Mouse (Mus musculus) heart, postnatal 0 days (tissue): ENCODE measurements around the gene Cep104. TPM values are rescaled to one million over a fixed set of nuclear protein-coding genes. Genes with fewer than 3 reads are reported as not detected.

Experiments
- ATAC-seq: fragments of 200-750 bp; cut with Nextera tagmentation; 2 replicates; pipeline ENCODE4 v1.8.0; 2017; ENCODE audit warnings: low read depth, moderate number of reproducible peaks, moderate library complexity; ENCODE audit not compliant: insufficient read depth
- DNase-seq: peaks from one replicate; pipeline ENCODE4 v3.0.0-alpha.2; 2016; ENCODE audit warnings: low spot score
- H3K27ac ChIP-seq: fragments of 300-500 bp; sonication (generic); 2 replicates; pipeline ENCODE4 v1.5.1; 2014; ENCODE audit warnings: low read depth, mild to moderate bottlenecking
- H3K27me3 ChIP-seq: fragments of 300-500 bp; sonication (generic); 2 replicates; pipeline ENCODE4 v1.6.1; 2014; ENCODE audit warnings: low read length, mixed read lengths; ENCODE audit not compliant: control insufficient read depth, insufficient read depth
- H3K36me3 ChIP-seq: fragments of 300-500 bp; sonication (generic); replicated peaks from 2 replicates; pipeline ENCODE4 v1.6.1; 2014; ENCODE audit warnings: low read length, mixed read lengths; ENCODE audit not compliant: control insufficient read depth, insufficient read depth
- H3K4me1 ChIP-seq: fragments of 300-500 bp; sonication (generic); 2 replicates; pipeline ENCODE4 v1.6.1; 2014; ENCODE audit warnings: antibody characterized with exemption; ENCODE audit not compliant: control insufficient read depth, insufficient read depth
- H3K4me2 ChIP-seq: fragments of 300-500 bp; sonication (generic); 2 replicates; pipeline ENCODE4 v1.6.1; 2014; ENCODE audit warnings: low read depth, mild to moderate bottlenecking, low read length, moderate library complexity
- H3K4me3 ChIP-seq: fragments of 300-500 bp; sonication (generic); 2 replicates; pipeline ENCODE4 v1.5.1; 2014; ENCODE audit warnings: low read depth, low read length
- H3K9ac ChIP-seq: fragments of 300-500 bp; sonication (generic); replicated peaks from 2 replicates; pipeline ENCODE4 v1.6.1; 2014; ENCODE audit warnings: low read depth, low read length, mixed read lengths
- H3K9me3 ChIP-seq: fragments of 300-500 bp; sonication (generic); replicated peaks from 2 replicates; pipeline ENCODE4 v1.6.1; 2016; ENCODE audit warnings: low read length; ENCODE audit not compliant: control insufficient read depth
- CTCF ChIP-seq: IDR thresholded peaks from 2 replicates; pipeline ENCODE4 v1.5.1; 2016; ENCODE audit warnings: antibody characterized with exemption, control low read depth, low read depth
- EP300 ChIP-seq: IDR thresholded peaks from 2 replicates; pipeline ENCODE4 v1.6.1; 2016; ENCODE audit warnings: antibody characterized with exemption, low read depth
- WGBS: fragments of 180-500 bp; shearing (Covaris S2); extraction: QIAGEN DNeasy Blood & Tissue Kit; methylation state at CpG from one replicate; pipeline ENCODE4 v1.1.7; 2014; 5-methylcytosine and 5-hydroxymethylcytosine counted together
- polyA plus RNA-seq: library from polyadenylated mRNA; unstranded; fragments of >200 nt; fragmentation: Nextera tagmentation; extraction: Ambion mirVana; gene quantifications from 2 replicates; pipeline ENCODE4 v1.2.1, GENCODE M21; 2015
- total RNA-seq: library from RNA; depleted of rRNA; stranded (reverse); fragments of >200 nt; gene quantifications from 2 replicates; pipeline ENCODE4 v1.2.3, GENCODE M21; 2014; ENCODE audit warnings: low replicate concordance

Cep104 gene
- total and polyA plus RNA-seq, 2 experiments from 2014 or later, result 9.2 to 11.3 TPM

GRCm38 (mm10) chr4:154022407-154022806 lies 47.4 kb downstream of the Cep104 start:
- H3K27ac ChIP-seq, result 0 out of 2 replicates have a peak overlapping the region, but pooled peaks have one; percentile 11
- no peak for TF ChIP-seq EP300
- TF ChIP-seq CTCF, result no peak
- WGBS, result 78% methylated on average over 4 of the region's 4 CpGs
- H3K9ac ChIP-seq, result no peak overlapping the region
- H3K9me3 ChIP-seq, result no peaks in the 10 kb centered on the region
- H3K4me2 ChIP-seq, result no peak overlapping the region
- H3K4me3 ChIP-seq, result no peak overlapping the region
- DNase-seq, result no peak
- H3K27me3 ChIP-seq, result 0 out of 2 replicates have a peak, but pooled peaks cover 9% of the 10 kb centered on the region
- peaks cover 42% of the 10 kb centered on the region for H3K36me3 ChIP-seq
- no peak for ATAC-seq
- H3K4me1 ChIP-seq, result peaks cover 10% of the 10 kb centered on the region

GRCm38 (mm10) chr4:154022844-154023243 lies 47.9 kb downstream of the Cep104 start:
- ATAC-seq (no peak), DNase-seq (no peak)
- Histone ChIP-seq H3K9ac (no peak overlapping the region), H3K9me3 (no peaks in the 10 kb centered on the region), H3K27ac (0 out of 2 replicates have a peak overlapping the region, but pooled peaks have one; percentile 11), H3K4me2 (no peak overlapping the region), H3K36me3 (peaks cover 40% of the 10 kb centered on the region), H3K27me3 (0 out of 2 replicates have a peak, but pooled peaks cover 9% of the 10 kb centered on the region), H3K4me1 (peaks cover 10% of the 10 kb centered on the region), H3K4me3 (no peak overlapping the region)
- no peak for TF ChIP-seq EP300
- TF ChIP-seq CTCF, result no peak
- 24% methylated on average over 4 of the region's 4 CpGs for WGBS

GRCm38 (mm10) chr4:154023754-154024601 lies 49.0 kb downstream of the Cep104 start:
- ATAC-seq (0 out of 2 replicates have a peak, but pooled peaks have one; percentile 10), DNase-seq (no peak)
- WGBS, result 10% methylated on average over 8 of the region's 8 CpGs
- Histone ChIP-seq H3K4me2 (peak overlapping the region; percentile 78), H3K9me3 (no peaks in the 10 kb centered on the region), H3K36me3 (peaks cover 29% of the 10 kb centered on the region), H3K27me3 (0 out of 2 replicates have a peak, but pooled peaks cover 9% of the 10 kb centered on the region), H3K4me3 (no peak overlapping the region), H3K27ac (no peak overlapping the region), H3K9ac (no peak overlapping the region), H3K4me1 (peaks cover 10% of the 10 kb centered on the region)
- TF ChIP-seq EP300 (no peak), CTCF (no peak)

GRCm38 (mm10) chr4:154024729-154025521 lies 49.9 kb downstream of the Cep104 start:
- no peaks in the 10 kb centered on the region for H3K9me3 ChIP-seq
- H3K9ac ChIP-seq, result 0 out of 2 replicates have a peak overlapping the region, but pooled peaks have one; percentile 58
- H3K36me3 ChIP-seq, result peaks cover 19% of the 10 kb centered on the region
- WGBS, result 27% methylated on average over 17 of the region's 17 CpGs
- peak overlapping the region; percentile 78 for H3K4me2 ChIP-seq
- no peak for ATAC-seq
- H3K4me1 ChIP-seq, result peaks cover 10% of the 10 kb centered on the region
- no peak for DNase-seq
- TF ChIP-seq EP300 (no peak), CTCF (no peak)
- 0 out of 2 replicates have a peak, but pooled peaks cover 9% of the 10 kb centered on the region for H3K27me3 ChIP-seq
- peak overlapping the region; percentile 53 for H3K4me3 ChIP-seq
- peak overlapping the region; percentile 32 for H3K27ac ChIP-seq
